Mouse (Mus musculus): ENCODE measurements around the gene Scd1. TPM values are rescaled to one million over a fixed set of nuclear protein-coding genes. Genes with fewer than 3 reads are reported as not detected.
A peak's percentile ranks its signal among the peaks of the same experiment; 100 is the strongest.

Gene Scd1
- polyA plus RNA-seq (2015; fragmentation: Nextera tagmentation; extraction: Ambion mirVana), result 6.9 and 7.0 TPM in 2 replicates

- H3K4me3 ChIP-seq, result peak within 1 kb of the TSS; percentile 49
- H3K9me3 ChIP-seq, result no peaks in the 10 kb centered on the region
- H3K27me3 ChIP-seq (replicated peaks), result no peaks in the 10 kb centered on the region
- H3K27ac ChIP-seq, result peak within 1 kb of the TSS; percentile 80
- 0% methylated on average over 34 of the region's 35 CpGs for WGBS
- H3K4me2 ChIP-seq, result peak within 1 kb of the TSS; percentile 92
- peak within 1 kb of the TSS; percentile 42 for H3K9ac ChIP-seq
- H3K4me1 ChIP-seq, result peaks cover 28% of the 10 kb centered on the region
- ATAC-seq (replicated peaks), result peak; percentile 94
- H3K36me3 ChIP-seq (replicated peaks), result no peaks in the 10 kb centered on the region
Measured at GRCm38 (mm10) chr19:44407341-44408222, at the start of gene Scd1. Scd1 (minus strand) TSS chr19:44407879.

GRCm38 (mm10) chr19:44455356-44455755 is 47.7 kb upstream of the Scd1 start:
- Histone ChIP-seq H3K4me1 (no peaks in the 10 kb centered on the region), H3K4me2 (no peak overlapping the region), H3K9ac (no peak overlapping the region), H3K36me3 (replicated peaks) (no peaks in the 10 kb centered on the region), H3K4me3 (no peak overlapping the region), H3K27ac (no peak overlapping the region), H3K9me3 (no peaks in the 10 kb centered on the region), H3K27me3 (replicated peaks) (no peaks in the 10 kb centered on the region)
- 85% methylated on average over 8 of the region's 8 CpGs for WGBS
- no peak for ATAC-seq (replicated peaks)

- Histone ChIP-seq H3K9me3 (no peaks in the 10 kb centered on the region), H3K9ac (no peak overlapping the region), H3K27me3 (replicated peaks) (no peaks in the 10 kb centered on the region), H3K4me1 (no peaks in the 10 kb centered on the region), H3K4me3 (no peak overlapping the region), H3K36me3 (replicated peaks) (no peaks in the 10 kb centered on the region), H3K4me2 (no peak overlapping the region), H3K27ac (no peak overlapping the region)
- 91% methylated on average over 6 of the region's 6 CpGs for WGBS
- ATAC-seq (replicated peaks), result no peak
Measured at GRCm38 (mm10) chr19:44454862-44455261, 47.2 kb upstream of the Scd1 start.

- WGBS, result 89% methylated on average over 4 of the region's 4 CpGs
- Histone ChIP-seq H3K9me3 (no peaks in the 10 kb centered on the region), H3K27ac (no peak overlapping the region), H3K27me3 (replicated peaks) (no peaks in the 10 kb centered on the region), H3K4me2 (no peak overlapping the region), H3K36me3 (replicated peaks) (no peaks in the 10 kb centered on the region), H3K4me1 (no peaks in the 10 kb centered on the region), H3K4me3 (no peak overlapping the region), H3K9ac (no peak overlapping the region)
- ATAC-seq (replicated peaks), result no peak
Measured at GRCm38 (mm10) chr19:44447927-44448326, 40.2 kb upstream of the Scd1 start.

GRCm38 (mm10) chr19:44445755-44446154 is 38.1 kb upstream of the Scd1 start:
- no peak overlapping the region for H3K4me2 ChIP-seq
- H3K4me3 ChIP-seq, result no peak overlapping the region

GRCm38 (mm10) chr19:44439302-44439701 is 31.6 kb upstream of the Scd1 start:
- no peaks in the 10 kb centered on the region for H3K36me3 ChIP-seq (replicated peaks)
- no peaks in the 10 kb centered on the region for H3K27me3 ChIP-seq (replicated peaks)
- no peaks in the 10 kb centered on the region for H3K9me3 ChIP-seq
- no peak for ATAC-seq (replicated peaks)
- H3K9ac ChIP-seq, result no peak overlapping the region
- 51% methylated on average over 4 of the region's 4 CpGs for WGBS
- no peak overlapping the region for H3K4me2 ChIP-seq
- H3K4me1 ChIP-seq, result no peaks in the 10 kb centered on the region
- H3K4me3 ChIP-seq, result no peak overlapping the region
- H3K27ac ChIP-seq, result no peak overlapping the region

More at GRCm38 (mm10) chr19:44445755-44446154, 38.1 kb upstream of the Scd1 start:
- whole genome bisulfite sequencing, result 91% methylated on average over 3 of the region's 3 CpGs
- Histone ChIP-seq H3K9ac (no peak overlapping the region), H3K4me1 (no peaks in the 10 kb centered on the region), H3K27me3 (replicated peaks) (no peaks in the 10 kb centered on the region), H3K36me3 (replicated peaks) (no peaks in the 10 kb centered on the region), H3K9me3 (no peaks in the 10 kb centered on the region), H3K27ac (no peak overlapping the region)
- no peak for ATAC-seq (replicated peaks)

GRCm38 (mm10) chr19:44437975-44438374 is 30.3 kb upstream of the Scd1 start:
- ATAC-seq (replicated peaks), result no peak
- Histone ChIP-seq H3K9me3 (no peaks in the 10 kb centered on the region), H3K4me2 (no peak overlapping the region), H3K4me3 (no peak overlapping the region), H3K4me1 (no peaks in the 10 kb centered on the region), H3K9ac (no peak overlapping the region), H3K27me3 (replicated peaks) (no peaks in the 10 kb centered on the region), H3K27ac (no peak overlapping the region), H3K36me3 (replicated peaks) (no peaks in the 10 kb centered on the region)
- 85% methylated on average over 6 of the region's 6 CpGs for WGBS

GRCm38 (mm10) chr19:44432084-44432483 is 24.4 kb upstream of the Scd1 start:
- Histone ChIP-seq H3K36me3 (replicated peaks) (no peaks in the 10 kb centered on the region), H3K27me3 (replicated peaks) (no peaks in the 10 kb centered on the region), H3K4me2 (no peak overlapping the region), H3K4me3 (no peak overlapping the region), H3K4me1 (no peaks in the 10 kb centered on the region), H3K9ac (no peak overlapping the region), H3K27ac (no peak overlapping the region), H3K9me3 (no peaks in the 10 kb centered on the region)
- ATAC-seq (replicated peaks), result no peak
- 84% methylated on average over 5 of the region's 5 CpGs for WGBS

GRCm38 (mm10) chr19:44427721-44428120 is 20.0 kb upstream of the Scd1 start:
- Histone ChIP-seq H3K36me3 (replicated peaks) (no peaks in the 10 kb centered on the region), H3K4me1 (no peaks in the 10 kb centered on the region), H3K27ac (no peak overlapping the region), H3K4me2 (no peak overlapping the region), H3K4me3 (no peak overlapping the region), H3K27me3 (replicated peaks) (no peaks in the 10 kb centered on the region), H3K9me3 (no peaks in the 10 kb centered on the region), H3K9ac (no peak overlapping the region)
- ATAC-seq (replicated peaks), result no peak
- 95% methylated on average over 1 of the region's 1 CpGs for WGBS

- Histone ChIP-seq H3K27me3 (replicated peaks) (no peaks in the 10 kb centered on the region), H3K4me2 (no peak overlapping the region), H3K4me1 (no peaks in the 10 kb centered on the region), H3K36me3 (replicated peaks) (no peaks in the 10 kb centered on the region), H3K27ac (no peak overlapping the region), H3K9ac (no peak overlapping the region), H3K9me3 (no peaks in the 10 kb centered on the region), H3K4me3 (no peak overlapping the region)
- no peak for ATAC-seq (replicated peaks)
- 86% methylated on average over 8 of the region's 8 CpGs for WGBS
Measured at GRCm38 (mm10) chr19:44422051-44422631, 14.5 kb upstream of the Scd1 start.

GRCm38 (mm10) chr19:44419530-44419929 is 11.9 kb upstream of the Scd1 start:
- Histone ChIP-seq H3K27me3 (replicated peaks) (no peaks in the 10 kb centered on the region), H3K4me2 (no peak overlapping the region), H3K27ac (no peak overlapping the region), H3K9ac (no peak overlapping the region), H3K4me3 (no peak overlapping the region), H3K36me3 (replicated peaks) (no peaks in the 10 kb centered on the region), H3K9me3 (no peaks in the 10 kb centered on the region), H3K4me1 (no peaks in the 10 kb centered on the region)
- no peak for ATAC-seq (replicated peaks)
- WGBS, result 57% methylated on average over 11 of the region's 11 CpGs

- Histone ChIP-seq H3K9me3 (no peaks in the 10 kb centered on the region), H3K4me2 (no peak overlapping the region), H3K4me1 (no peaks in the 10 kb centered on the region), H3K27me3 (replicated peaks) (no peaks in the 10 kb centered on the region), H3K36me3 (replicated peaks) (no peaks in the 10 kb centered on the region), H3K4me3 (no peak overlapping the region), H3K9ac (no peak overlapping the region), H3K27ac (no peak overlapping the region)
- no peak for ATAC-seq (replicated peaks)
- 16% methylated on average over 4 of the region's 4 CpGs for WGBS
Measured at GRCm38 (mm10) chr19:44418945-44419344, 11.3 kb upstream of the Scd1 start.

GRCm38 (mm10) chr19:44418544-44418943 is 10.9 kb upstream of the Scd1 start:
- H3K4me2 ChIP-seq, result no peak overlapping the region
- 66% methylated on average over 9 of the region's 9 CpGs for WGBS
- H3K27me3 ChIP-seq (replicated peaks), result no peaks in the 10 kb centered on the region
- H3K9ac ChIP-seq, result no peak overlapping the region
- no peaks in the 10 kb centered on the region for H3K36me3 ChIP-seq (replicated peaks)
- no peak overlapping the region for H3K27ac ChIP-seq
- no peaks in the 10 kb centered on the region for H3K9me3 ChIP-seq
- no peak for ATAC-seq (replicated peaks)
- H3K4me3 ChIP-seq, result no peak overlapping the region
- no peaks in the 10 kb centered on the region for H3K4me1 ChIP-seq
